Mouse (Mus musculus) cerebellum, adult 2 months (tissue): ENCODE results near the gene Dtx4.

Experiments
- CTCF ChIP-seq: fragments of 200-500 bp; IDR thresholded peaks from 2 replicates; pipeline ENCODE4 v1.5.1; 2011; ENCODE audit warnings: low read depth, mild to moderate bottlenecking, control low read depth, low read length, moderate library complexity, borderline replicate concordance; ENCODE audit not compliant: insufficient read depth
- POLR2A ChIP-seq: fragments of 200-500 bp; IDR thresholded peaks from 2 replicates; pipeline ENCODE4 v1.6.1; 2011; ENCODE audit warnings: low read length, control low read depth, borderline replicate concordance; ENCODE audit not compliant: insufficient read depth

DNA sequence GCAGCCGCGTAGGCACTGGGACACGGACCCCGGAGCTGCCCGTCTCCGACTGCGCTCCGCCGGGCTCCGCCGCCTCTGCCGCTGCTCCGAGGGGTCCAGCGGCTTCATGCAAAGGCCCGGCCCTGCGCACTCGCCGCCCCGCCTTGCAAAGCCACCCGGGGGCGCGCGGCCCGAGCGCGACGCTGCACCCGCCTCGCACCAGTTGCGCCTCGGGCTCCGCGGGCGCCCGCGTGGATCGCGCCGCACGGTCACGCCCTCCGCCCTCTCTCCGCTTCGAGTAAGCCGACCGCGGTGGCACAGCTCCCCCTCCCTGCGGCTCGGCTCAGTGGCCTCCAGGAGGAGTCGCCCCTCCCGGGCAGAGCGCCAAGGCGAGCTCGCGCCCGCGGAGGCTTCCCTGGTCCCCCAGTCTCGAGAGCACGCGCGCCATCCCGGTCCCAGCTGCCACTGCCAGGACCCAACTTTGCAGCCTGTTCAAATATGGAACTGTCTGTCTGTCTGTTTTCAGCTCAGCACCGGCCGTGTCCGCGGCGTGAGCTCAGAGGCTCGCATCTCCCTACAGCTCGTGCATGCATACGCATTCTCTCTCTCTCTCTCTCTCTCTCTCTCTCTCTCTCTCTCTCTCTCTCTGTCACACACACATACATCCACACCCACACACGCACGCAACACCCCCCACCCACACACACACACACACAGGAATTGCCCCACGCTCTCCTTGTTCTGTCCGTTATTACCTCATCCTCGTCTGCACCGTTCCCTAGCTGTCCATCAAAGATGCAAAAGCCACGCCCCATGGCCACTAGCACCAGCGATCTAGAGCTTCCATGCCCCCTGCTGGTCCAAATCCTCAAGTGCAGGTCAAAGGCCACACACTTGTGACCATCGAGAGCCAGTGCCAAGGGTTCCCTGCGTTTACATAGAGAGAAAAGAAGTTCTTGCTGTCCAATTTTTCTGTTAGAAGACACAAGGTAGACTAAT is at the start of gene Dtx4:
- TF ChIP-seq POLR2A = peak; percentile 50; the same call in 1 of the 2 replicates
- TF ChIP-seq CTCF = peak; percentile 93
